Mouse (Mus musculus): ENCODE data around the gene Itgb4. TPM values are rescaled to one million over a fixed set of nuclear protein-coding genes. Genes with fewer than 3 reads are reported as not detected.

Itgb4 gene
- total and polyA plus RNA-seq, 3 experiments, result 0.69 to 0.85 TPM; not detected in 1

GRCm38 (mm10) chr11:116057237-116057881 lies 82.8 kb downstream of the Itgb4 start (continued):
- TF ChIP-seq MEF2A (IDR thresholded peaks at IDR 0.05; ENCODE audit: extremely low read depth, insufficient replicate concordance, low read depth, low read length, poor library complexity, severe bottlenecking) (no peak), POLR2AphosphoS2 (IDR thresholded peaks at IDR 0.05; ENCODE audit: low read length) (no peak; the same call in 1 of the 2 replicates), ZNF384 (IDR thresholded peaks at IDR 0.05; ENCODE audit: low read depth, low read length) (no peak)

Other genes with a start within 250 kb of the Itgb4 start
- 23.2 and 26.2 TPM in 2 replicates for gene Tmem94, start 209.3 kb upstream of the Itgb4 start, total RNA-seq (2012; rRNA removed)
- 10 to 100 TPM; 38.9 to 64.4 TPM for gene Tmem94, start 209.3 kb upstream of the Itgb4 start, polyA plus RNA-seq (2012; ENCODE audit: insufficient read depth in 1 of 2, insufficient read length in 2 of 2, low read depth in 1 of 2, low replicate concordance in 2 of 2, missing spikeins in 1 of 2)
- gene Caskin2, start 161.1 kb upstream of the Itgb4 start, total RNA-seq (2012; rRNA removed), result 6.5 and 6.8 TPM in 2 replicates
- 10 to 100 TPM in 1 of 2 experiments, not detected in 1; 10.9 TPM for gene Caskin2, start 161.1 kb upstream of the Itgb4 start, polyA plus RNA-seq (2012; ENCODE audit: insufficient read depth in 1 of 2, insufficient read length in 2 of 2, low read depth in 1 of 2, low replicate concordance in 2 of 2, missing spikeins in 1 of 2)
- 55.5 and 72.0 TPM in 2 replicates for gene Tsen54, start 160.0 kb upstream of the Itgb4 start, total RNA-seq (2012; rRNA removed)
- 10 to 100 TPM in 1 of 2 experiments, not detected in 1; 55.8 TPM for gene Tsen54, start 160.0 kb upstream of the Itgb4 start, polyA plus RNA-seq (2012; ENCODE audit: insufficient read depth in 1 of 2, insufficient read length in 2 of 2, low read depth in 1 of 2, low replicate concordance in 2 of 2, missing spikeins in 1 of 2)
- gene Llgl2, start 150.7 kb upstream of the Itgb4 start, total RNA-seq (2012; rRNA removed), result 13.7 and 15.9 TPM in 2 replicates
- gene Llgl2, start 150.7 kb upstream of the Itgb4 start, polyA plus RNA-seq (2012; ENCODE audit: insufficient read depth in 1 of 2, insufficient read length in 2 of 2, low read depth in 1 of 2, low replicate concordance in 2 of 2, missing spikeins in 1 of 2), result 10 to 100 TPM in 1 of 2 experiments, not detected in 1; 22.6 TPM
- gene Myo15b, start 116.3 kb upstream of the Itgb4 start, total RNA-seq (2012; rRNA removed), result 1.3 and 1.5 TPM in 2 replicates
- gene Myo15b, start 116.3 kb upstream of the Itgb4 start, polyA plus RNA-seq (2012; ENCODE audit: insufficient read depth in 1 of 2, insufficient read length in 2 of 2, low read depth in 1 of 2, low replicate concordance in 2 of 2, missing spikeins in 1 of 2), result 1 to 10 TPM in 1 of 2 experiments, not detected in 1; 3.2 TPM
- 24.9 and 41.0 TPM in 2 replicates for gene Smim5, start 74.7 kb upstream of the Itgb4 start, total RNA-seq (2012; rRNA removed)
- gene Smim5, start 74.7 kb upstream of the Itgb4 start, polyA plus RNA-seq (2012; ENCODE audit: insufficient read depth in 1 of 2, insufficient read length in 2 of 2, low read depth in 1 of 2, low replicate concordance in 2 of 2, missing spikeins in 1 of 2), result 10 to 100 TPM in 1 of 2 experiments, not detected in 1; 24.8 TPM
- 1.2 and 1.3 TPM in 2 replicates for gene Smim6, start 62.7 kb upstream of the Itgb4 start, total RNA-seq (2012; rRNA removed)
- 1 to 10 TPM in 1 of 2 experiments, not detected in 1; 3.8 TPM for gene Smim6, start 62.7 kb upstream of the Itgb4 start, polyA plus RNA-seq (2012; ENCODE audit: insufficient read depth in 1 of 2, insufficient read length in 2 of 2, low read depth in 1 of 2, low replicate concordance in 2 of 2, missing spikeins in 1 of 2)
- gene Sap30bp, start 41.4 kb upstream of the Itgb4 start, total RNA-seq (2012; rRNA removed), result 51.6 and 69.2 TPM in 2 replicates
- 10 to 100 TPM in 1 of 2 experiments, not detected in 1; 49.1 TPM for gene Sap30bp, start 41.4 kb upstream of the Itgb4 start, polyA plus RNA-seq (2012; ENCODE audit: insufficient read depth in 1 of 2, insufficient read length in 2 of 2, low read depth in 1 of 2, low replicate concordance in 2 of 2, missing spikeins in 1 of 2)
- gene Recql5, start 41.2 kb upstream of the Itgb4 start, total RNA-seq (2012; rRNA removed), result 16.7 and 20.3 TPM in 2 replicates
- gene Recql5, start 41.2 kb upstream of the Itgb4 start, polyA plus RNA-seq (2012; ENCODE audit: insufficient read depth in 1 of 2, insufficient read length in 2 of 2, low read depth in 1 of 2, low replicate concordance in 2 of 2, missing spikeins in 1 of 2), result 10 to 100 TPM in 1 of 2 experiments, not detected in 1; 21.5 TPM
- gene Galk1, start 38.0 kb downstream of the Itgb4 start, total RNA-seq (2012; rRNA removed), result 253 and 322 TPM in 2 replicates
- 100 to 1,000 TPM in 1 of 2 experiments, not detected in 1; 326 TPM for gene Galk1, start 38.0 kb downstream of the Itgb4 start, polyA plus RNA-seq (2012; ENCODE audit: insufficient read depth in 1 of 2, insufficient read length in 2 of 2, low read depth in 1 of 2, low replicate concordance in 2 of 2, missing spikeins in 1 of 2)
- gene H3f3b, start 53.3 kb downstream of the Itgb4 start, total RNA-seq (2012; rRNA removed), result 451 and 498 TPM in 2 replicates
- gene H3f3b, start 53.3 kb downstream of the Itgb4 start, polyA plus RNA-seq (2012; ENCODE audit: insufficient read depth in 1 of 2, insufficient read length in 2 of 2, low read depth in 1 of 2, low replicate concordance in 2 of 2, missing spikeins in 1 of 2), result 100 to 1,000 TPM in 1 of 2 experiments, 10 to 100 TPM in 1; 96.6 to 767 TPM
- 21.7 and 24.0 TPM in 2 replicates for gene Unk, start 55.6 kb downstream of the Itgb4 start, total RNA-seq (2012; rRNA removed)
- 10 to 100 TPM in 1 of 2 experiments, not detected in 1; 42.3 TPM for gene Unk, start 55.6 kb downstream of the Itgb4 start, polyA plus RNA-seq (2012; ENCODE audit: insufficient read depth in 1 of 2, insufficient read length in 2 of 2, low read depth in 1 of 2, low replicate concordance in 2 of 2, missing spikeins in 1 of 2)
- 146 and 176 TPM in 2 replicates for gene Unc13d, start 103.3 kb downstream of the Itgb4 start, total RNA-seq (2012; rRNA removed)
- gene Unc13d, start 103.3 kb downstream of the Itgb4 start, polyA plus RNA-seq (2012; ENCODE audit: insufficient read depth in 1 of 2, insufficient read length in 2 of 2, low read depth in 1 of 2, low replicate concordance in 2 of 2, missing spikeins in 1 of 2), result 100 to 1,000 TPM in 1 of 2 experiments, not detected in 1; 115 TPM
- gene Wbp2, start 112.3 kb downstream of the Itgb4 start, total RNA-seq (2012; rRNA removed), result 16.5 and 19.4 TPM in 2 replicates
- 10 to 100 TPM in 1 of 2 experiments, not detected in 1; 75.8 TPM for gene Wbp2, start 112.3 kb downstream of the Itgb4 start, polyA plus RNA-seq (2012; ENCODE audit: insufficient read depth in 1 of 2, insufficient read length in 2 of 2, low read depth in 1 of 2, low replicate concordance in 2 of 2, missing spikeins in 1 of 2)
- 3.6 and 6.7 TPM in 2 replicates for gene Trim47, start 152.5 kb downstream of the Itgb4 start, total RNA-seq (2012; rRNA removed)
- gene Trim47, start 152.5 kb downstream of the Itgb4 start, polyA plus RNA-seq (2012; ENCODE audit: insufficient read depth in 1 of 2, insufficient read length in 2 of 2, low read depth in 1 of 2, low replicate concordance in 2 of 2, missing spikeins in 1 of 2), result 1 to 10 TPM in 1 of 2 experiments, not detected in 1; 5.6 TPM
- 8.2 and 8.8 TPM in 2 replicates for gene Trim65, start 156.4 kb downstream of the Itgb4 start, total RNA-seq (2012; rRNA removed)
- gene Trim65, start 156.4 kb downstream of the Itgb4 start, polyA plus RNA-seq (2012; ENCODE audit: insufficient read depth in 1 of 2, insufficient read length in 2 of 2, low read depth in 1 of 2, low replicate concordance in 2 of 2, missing spikeins in 1 of 2), result 10 to 100 TPM in 1 of 2 experiments, not detected in 1; 10.7 TPM
- 105 and 113 TPM in 2 replicates for gene Mrpl38, start 164.2 kb downstream of the Itgb4 start, total RNA-seq (2012; rRNA removed)
- gene Mrpl38, start 164.2 kb downstream of the Itgb4 start, polyA plus RNA-seq (2012; ENCODE audit: insufficient read depth in 1 of 2, insufficient read length in 2 of 2, low read depth in 1 of 2, low replicate concordance in 2 of 2, missing spikeins in 1 of 2), result 100 to 1,000 TPM in 1 of 2 experiments, not detected in 1; 157 TPM
- gene Fbf1, start 193.5 kb downstream of the Itgb4 start, total RNA-seq (2012; rRNA removed), result 29.0 and 32.5 TPM in 2 replicates
- gene Fbf1, start 193.5 kb downstream of the Itgb4 start, polyA plus RNA-seq (2012; ENCODE audit: insufficient read depth in 1 of 2, insufficient read length in 2 of 2, low read depth in 1 of 2, low replicate concordance in 2 of 2, missing spikeins in 1 of 2), result 10 to 100 TPM in 1 of 2 experiments, not detected in 1; 29.2 TPM
- gene Ten1, start 224.1 kb downstream of the Itgb4 start, total RNA-seq (2012; rRNA removed), result 57.9 and 60.8 TPM in 2 replicates
- 10 to 100 TPM in 1 of 2 experiments, not detected in 1; 66.9 TPM for gene Ten1, start 224.1 kb downstream of the Itgb4 start, polyA plus RNA-seq (2012; ENCODE audit: insufficient read depth in 1 of 2, insufficient read length in 2 of 2, low read depth in 1 of 2, low replicate concordance in 2 of 2, missing spikeins in 1 of 2)
- 16.4 and 16.8 TPM in 2 replicates for gene Acox1, start 224.3 kb downstream of the Itgb4 start, total RNA-seq (2012; rRNA removed)
- gene Acox1, start 224.3 kb downstream of the Itgb4 start, polyA plus RNA-seq (2012; ENCODE audit: insufficient read depth in 1 of 2, insufficient read length in 2 of 2, low read depth in 1 of 2, low replicate concordance in 2 of 2, missing spikeins in 1 of 2), result 10 to 100 TPM in 1 of 2 experiments, not detected in 1; 16.1 TPM

All from MEL (cell line).